In the genomic region with DNA sequence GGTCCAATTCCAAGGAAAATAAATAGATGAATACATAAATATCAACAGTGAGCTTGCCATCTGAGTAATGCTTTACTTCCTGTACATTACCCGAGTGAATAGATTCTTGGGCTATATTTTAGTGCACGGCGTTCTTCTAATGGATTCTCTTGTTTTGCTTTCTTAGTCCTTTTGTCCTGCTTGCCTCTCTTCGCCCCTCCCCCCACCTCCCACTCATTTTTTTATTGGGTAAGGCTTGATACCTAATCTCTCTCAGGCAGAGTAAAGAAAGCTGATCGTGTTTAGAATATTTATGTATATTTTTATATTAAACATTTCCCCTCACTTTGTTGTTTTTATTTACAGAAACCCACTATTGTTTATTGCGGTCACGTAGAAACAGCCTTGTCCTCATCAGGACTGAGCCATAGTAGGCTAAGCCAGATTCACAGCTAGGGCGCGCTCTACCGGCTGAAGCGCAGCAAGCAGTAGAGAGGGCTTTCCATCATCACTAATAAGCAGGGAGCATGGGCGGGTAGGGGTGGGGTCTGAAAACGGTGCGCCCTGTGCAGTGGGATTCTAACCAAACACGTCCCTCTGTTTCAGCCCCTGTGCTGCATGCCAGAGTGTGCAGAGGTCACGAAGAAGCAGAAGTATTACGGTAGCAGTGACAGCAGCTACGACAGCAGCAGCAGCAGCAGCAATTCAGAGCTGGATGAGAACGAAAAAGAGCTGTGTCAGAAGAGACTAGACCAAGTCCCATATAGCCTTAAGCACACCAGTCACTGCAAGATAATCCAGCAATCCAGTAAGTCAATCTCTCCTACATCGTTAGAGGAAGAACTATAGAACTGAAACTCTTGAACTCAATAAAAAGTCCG, we compare ENCODE assay signal across 8 mouse cellular contexts.
DNase-seq lines count a peak whose midpoint lies in the region; ATAC-seq and TF ChIP-seq lines count a peak whose summit lies in the region.

No protein-coding gene starts in this region.

- peak overlapping the region; percentile 30 for H3K4me2 ChIP-seq in kidney, postnatal 0 days (ENCODE audit: low read length)
- peak overlapping the region; percentile 24 for H3K4me2 ChIP-seq in embryonic facial prominence, embryonic 15.5 days (replicated peaks)
- peak overlapping the region; percentile 27; the same call in 1 of the 2 replicates for H3K4me2 ChIP-seq in neural tube, embryonic 14.5 days (ENCODE audit: low read depth, low read length)

- ATAC-seq in kidney, postnatal 0 days (replicated peaks; ENCODE audit: low FRiP score, low read depth), result no peak; the same call in 1 of the 2 replicates
- ATAC-seq in embryonic facial prominence, embryonic 15.5 days (ENCODE audit: insufficient number of reproducible peaks, low FRiP score, low TSS enrichment, low read depth), result 0 out of 2 replicates have a peak, but pooled peaks have one; percentile 43
- ATAC-seq in neural tube, embryonic 14.5 days (ENCODE audit: low read depth), result peak; percentile 94

- no peak overlapping the region for H3K27ac ChIP-seq in kidney, postnatal 0 days
- H3K27ac ChIP-seq in embryonic facial prominence, embryonic 15.5 days (replicated peaks), result no peak overlapping the region
- H3K27ac ChIP-seq in neural tube, embryonic 14.5 days (ENCODE audit: low read depth, low read length), result no peak overlapping the region

- peak; percentile 60 for DNase-seq in kidney, postnatal 0 days (ENCODE audit: low spot score)
- no peak for DNase-seq in kidney, postnatal 25 days
- peak; percentile 59 for DNase-seq in ZHBTc4 (ENCODE audit: low read depth, low spot score)
- DNase-seq in hindlimb bud, embryonic 11.5 days (ENCODE audit: extremely low spot score, low read depth, low spot score), result peak; percentile 5
- DNase-seq in cerebellum, postnatal 36 days, result no peak
- no peak for DNase-seq in right cerebral cortex, postnatal 36 days (ENCODE audit: low spot score in 2 of 2)

- H3K9me3 ChIP-seq in kidney, postnatal 0 days (replicated peaks; ENCODE audit: low read length), result no peaks in the 10 kb centered on the region
- H3K9me3 ChIP-seq in embryonic facial prominence, embryonic 15.5 days (replicated peaks), result no peaks in the 10 kb centered on the region
- no peaks in the 10 kb centered on the region for H3K9me3 ChIP-seq in neural tube, embryonic 14.5 days (ENCODE audit: control insufficient read depth, low read length)

- H3K36me3 ChIP-seq in kidney, postnatal 0 days (ENCODE audit: insufficient read depth, low read length), result no peaks in the 10 kb centered on the region
- H3K36me3 ChIP-seq in embryonic facial prominence, embryonic 15.5 days, result no peaks in the 10 kb centered on the region
- H3K36me3 ChIP-seq in neural tube, embryonic 14.5 days (ENCODE audit: control insufficient read depth, insufficient read depth, low read length), result no peaks in the 10 kb centered on the region

- no peaks in the 10 kb centered on the region for H3K4me1 ChIP-seq in kidney, postnatal 0 days (replicated peaks; ENCODE audit: insufficient read depth, low read length)
- H3K4me1 ChIP-seq in embryonic facial prominence, embryonic 15.5 days, result no peaks in the 10 kb centered on the region
- H3K4me1 ChIP-seq in neural tube, embryonic 14.5 days (ENCODE audit: control insufficient read depth, insufficient read depth, low read length), result no peaks in the 10 kb centered on the region

- H3K27me3 ChIP-seq in kidney, postnatal 0 days (ENCODE audit: insufficient read depth, low read length), result no peaks in the 10 kb centered on the region
- no peaks in the 10 kb centered on the region for H3K27me3 ChIP-seq in embryonic facial prominence, embryonic 15.5 days
- no peaks in the 10 kb centered on the region for H3K27me3 ChIP-seq in neural tube, embryonic 14.5 days (ENCODE audit: control insufficient read depth, insufficient read depth, low read length)

- WGBS in kidney, postnatal 0 days, result 20% methylated on average over 21 of the region's 21 CpGs
- WGBS in embryonic facial prominence, embryonic 15.5 days, result 20% methylated on average over 21 of the region's 21 CpGs
- WGBS in neural tube, embryonic 14.5 days, result 23% methylated on average over 21 of the region's 21 CpGs

- no peak overlapping the region for H3K4me3 ChIP-seq in kidney, postnatal 0 days (replicated peaks; ENCODE audit: low read depth, low read length)
- H3K4me3 ChIP-seq in embryonic facial prominence, embryonic 15.5 days (replicated peaks), result no peak overlapping the region
- no peak overlapping the region for H3K4me3 ChIP-seq in neural tube, embryonic 14.5 days (ENCODE audit: low read depth, low read length)

- H3K9ac ChIP-seq in kidney, postnatal 0 days (ENCODE audit: low read depth, low read length), result no peak overlapping the region
- no peak overlapping the region for H3K9ac ChIP-seq in embryonic facial prominence, embryonic 15.5 days
- H3K9ac ChIP-seq in neural tube, embryonic 14.5 days (replicated peaks; ENCODE audit: low read depth, low read length), result no peak overlapping the region

- TF ChIP-seq CTCF in kidney, postnatal 0 days (IDR thresholded peaks at IDR 0.05; ENCODE audit: low read depth), result peak; percentile 66; the same call in 1 of the 2 replicates

Comparison
In these comparisons a context has a peak if more than half of its experiments do, and no peak if none do; other contexts are left out.
1. DNase-seq: peak in kidney, postnatal 0 days (single experiment), ZHBTc4 (single experiment) and hindlimb bud, embryonic 11.5 days (single experiment); none in kidney, postnatal 25 days (0 of 2), cerebellum, postnatal 36 days (0 of 2) and right cerebral cortex, postnatal 36 days (0 of 2).
2. Peak in every context shown above with its lines, with median percentiles within 50 percentile points of each other: H3K4me2 ChIP-seq.